Mouse (Mus musculus) MEL (cell line): Measurements from ENCODE around the gene Ptpdc1. TPM values are rescaled to one million over a fixed set of nuclear protein-coding genes. Genes with fewer than 3 reads are reported as not detected.

Experiments used
- DNase-seq: peaks from one replicate; pipeline ENCODE4 v3.0.0; 2011; ENCODE audit warnings: low read depth, low spot score
- H3K27ac ChIP-seq: 2 replicates; pipeline ENCODE4 v1.5.1; 2012; ENCODE audit warnings: low read depth, mild to moderate bottlenecking, control low read depth, low read length, moderate library complexity; ENCODE audit not compliant: control insufficient read depth
- H3K27me3 ChIP-seq, 2 experiments: fragments of 150-350 bp in 1 of 2; sonication (generic) in 1 of 2; 2 replicates each; pipeline ENCODE4 v1.6.1; 2012; ENCODE audit warnings: low read length in 2 of 2, mild to moderate bottlenecking in 2 of 2, improper control_type of control experiment in 1 of 2, moderate library complexity in 1 of 2; ENCODE audit not compliant: insufficient read depth in 2 of 2, control insufficient read depth in 1 of 2
- H3K36me3 ChIP-seq, 2 experiments: 2 replicates each; pipeline ENCODE4 v1.6.1; 2012 to 2014; ENCODE audit warnings: low read length in 2 of 2, improper control_type of control experiment in 1 of 2, inconsistent platforms in 1 of 2, mild to moderate bottlenecking in 1 of 2; ENCODE audit not compliant: insufficient read depth in 2 of 2, control insufficient read depth in 1 of 2
- H3K4me1 ChIP-seq, 2 experiments: fragments of 150-350 bp in 1 of 2; sonication (generic) in 1 of 2; 2 replicates each; pipeline ENCODE4 v1.6.1; 2012; ENCODE audit warnings: low read length in 2 of 2, improper control_type of control experiment in 1 of 2, mild to moderate bottlenecking in 1 of 2; ENCODE audit not compliant: insufficient read depth in 2 of 2, control insufficient read depth in 1 of 2
- H3K4me3 ChIP-seq, 2 experiments: fragments of 150-350 bp in 1 of 2; sonication (generic) in 1 of 2; 2 replicates each; pipeline ENCODE4 v1.5.1; 2012; ENCODE audit warnings: low read depth in 2 of 2, low read length in 2 of 2, mild to moderate bottlenecking in 2 of 2, moderate library complexity in 2 of 2, control low read depth in 1 of 2, improper control_type of control experiment in 1 of 2; ENCODE audit not compliant: control insufficient read depth in 1 of 2, insufficient read depth in 1 of 2
- H3K79me2 ChIP-seq: 2 replicates; pipeline ENCODE4 v1.6.1; 2012; ENCODE audit warnings: mild to moderate bottlenecking, low read length, moderate library complexity; ENCODE audit not compliant: control insufficient read depth, poor library complexity, insufficient read depth
- H3K9ac ChIP-seq: 2 replicates; pipeline ENCODE4 v1.6.1; 2012; ENCODE audit warnings: low read depth, mild to moderate bottlenecking, control low read depth, low read length, moderate library complexity; ENCODE audit not compliant: control insufficient read depth, poor library complexity, severe bottlenecking
- H3K9me3 ChIP-seq: fragments of 150-350 bp; sonication (generic); replicated peaks from 2 replicates; pipeline ENCODE4 v1.6.1; 2012; ENCODE audit warnings: mild to moderate bottlenecking, low read length, improper control_type of control experiment, moderate library complexity; ENCODE audit not compliant: insufficient read depth
- BHLHE40 ChIP-seq: IDR thresholded peaks from 2 replicates; pipeline ENCODE4 v1.6.1; 2012; ENCODE audit warnings: low read depth, mild to moderate bottlenecking, inconsistent platforms, low read length, improper control_type of control experiment, borderline replicate concordance
- CHD1 ChIP-seq: IDR thresholded peaks from 2 replicates; pipeline ENCODE4 v1.6.1; 2012; ENCODE audit warnings: low read depth, mild to moderate bottlenecking, inconsistent platforms, low read length, improper control_type of control experiment
- CHD2 ChIP-seq: IDR thresholded peaks from 2 replicates; pipeline ENCODE4 v1.6.1; 2011; ENCODE audit warnings: low read length, improper control_type of control experiment
- E2F4 ChIP-seq: IDR thresholded peaks from 2 replicates; pipeline ENCODE4 v1.6.1; 2011; ENCODE audit warnings: low read depth, low read length, improper control_type of control experiment, borderline replicate concordance
- ELF1 ChIP-seq: IDR thresholded peaks from 2 replicates; pipeline ENCODE4 v1.6.1; 2014; ENCODE audit warnings: low read depth, mild to moderate bottlenecking, inconsistent platforms, low read length, improper control_type of control experiment, moderate library complexity
- EP300 ChIP-seq, 2 experiments: IDR thresholded peaks; 2 replicates each; pipeline ENCODE4 v1.6.1; 2011; ENCODE audit warnings: improper control_type of control experiment in 2 of 2, low read length in 2 of 2, low read depth in 1 of 2, mild to moderate bottlenecking in 1 of 2
- ETS1 ChIP-seq: IDR thresholded peaks from 2 replicates; pipeline ENCODE4 v1.6.1; 2012; ENCODE audit warnings: low read depth, mild to moderate bottlenecking, inconsistent platforms, low read length, improper control_type of control experiment, moderate library complexity
- GABPA ChIP-seq: IDR thresholded peaks from 2 replicates; pipeline ENCODE4 v1.6.1; 2012; ENCODE audit warnings: low read depth, mild to moderate bottlenecking, inconsistent platforms, low read length, improper control_type of control experiment, moderate library complexity
- HCFC1 ChIP-seq: IDR thresholded peaks from 2 replicates; pipeline ENCODE4 v1.6.1; 2012; ENCODE audit warnings: low read depth, mild to moderate bottlenecking, inconsistent platforms, low read length, improper control_type of control experiment, moderate library complexity
- KAT2A ChIP-seq: conservative IDR thresholded peaks from 2 replicates; pipeline ENCODE4 v1.6.1; 2012; ENCODE audit warnings: low read depth, low read length, improper control_type of control experiment, inconsistent platforms
- MAX ChIP-seq: IDR thresholded peaks from 2 replicates; pipeline ENCODE4 v1.6.1; 2011; ENCODE audit warnings: low read length, improper control_type of control experiment
- MAZ ChIP-seq: IDR thresholded peaks from 2 replicates; pipeline ENCODE4 v1.6.1; 2012; ENCODE audit warnings: low read depth, mild to moderate bottlenecking, inconsistent platforms, low read length, improper control_type of control experiment
- MEF2A ChIP-seq: IDR thresholded peaks from 2 replicates; pipeline ENCODE4 v1.6.1; 2014; ENCODE audit warnings: low read depth, mild to moderate bottlenecking, inconsistent platforms, low read length, improper control_type of control experiment; ENCODE audit not compliant: poor library complexity, insufficient replicate concordance, severe bottlenecking; ENCODE audit errors: extremely low read depth
- MYB ChIP-seq: IDR thresholded peaks from 2 replicates; pipeline ENCODE4 v1.6.1; 2011; ENCODE audit warnings: mild to moderate bottlenecking, low read depth, low read length, improper control_type of control experiment
- NELFE ChIP-seq: IDR thresholded peaks from 2 replicates; pipeline ENCODE4 v1.6.1; 2011; ENCODE audit warnings: low read depth, low read length, improper control_type of control experiment
- NRF1 ChIP-seq: IDR thresholded peaks from 2 replicates; pipeline ENCODE4 v1.6.1; 2014; ENCODE audit warnings: low read depth, mild to moderate bottlenecking, inconsistent platforms, low read length, improper control_type of control experiment, moderate library complexity; ENCODE audit not compliant: poor library complexity, insufficient read depth, severe bottlenecking
- POLR2A ChIP-seq, 2 experiments: IDR thresholded peaks; 2 replicates each; pipeline ENCODE4 v1.6.1; 2011 to 2012; ENCODE audit warnings: low read length in 2 of 2, mild to moderate bottlenecking in 2 of 2, control low read depth in 1 of 2, improper control_type of control experiment in 1 of 2, low read depth in 1 of 2, moderate library complexity in 1 of 2; ENCODE audit not compliant: control insufficient read depth in 1 of 2, insufficient read depth in 1 of 2, poor library complexity in 1 of 2
- RAD21 ChIP-seq: IDR thresholded peaks from 2 replicates; pipeline ENCODE4 v1.6.1; 2011; ENCODE audit warnings: mild to moderate bottlenecking, low read depth, low read length, improper control_type of control experiment
- RCOR1 ChIP-seq: IDR thresholded peaks from 2 replicates; pipeline ENCODE4 v1.6.1; 2012; ENCODE audit warnings: low read depth, mild to moderate bottlenecking, inconsistent platforms, low read length, improper control_type of control experiment
- SIN3A ChIP-seq: IDR thresholded peaks from 2 replicates; pipeline ENCODE4 v1.6.1; 2012; ENCODE audit warnings: low read length, improper control_type of control experiment, inconsistent platforms
- SMC3 ChIP-seq: IDR thresholded peaks from 2 replicates; pipeline ENCODE4 v1.6.1; 2011; ENCODE audit warnings: low read depth, low read length, improper control_type of control experiment
- TAL1 ChIP-seq: IDR thresholded peaks from 2 replicates; pipeline ENCODE4 v1.6.1; 2012; ENCODE audit warnings: mild to moderate bottlenecking, inconsistent platforms, low read length, moderate library complexity, mixed read lengths
- TBP ChIP-seq: IDR thresholded peaks from 2 replicates; pipeline ENCODE4 v1.8.0; 2011; ENCODE audit warnings: low read depth, low read length, improper control_type of control experiment
- TCF12 ChIP-seq: IDR thresholded peaks from 2 replicates; pipeline ENCODE4 v1.6.1; 2014; ENCODE audit warnings: low read depth, mild to moderate bottlenecking, inconsistent platforms, low read length, improper control_type of control experiment, moderate library complexity
- UBTF ChIP-seq: IDR thresholded peaks from 2 replicates; pipeline ENCODE4 v1.6.1; 2012; ENCODE audit warnings: low read depth, mild to moderate bottlenecking, inconsistent platforms, low read length, improper control_type of control experiment, moderate library complexity, borderline replicate concordance; ENCODE audit not compliant: insufficient read depth
- USF1 ChIP-seq: IDR thresholded peaks from 2 replicates; pipeline ENCODE4 v1.6.1; 2014; ENCODE audit warnings: low read depth, mild to moderate bottlenecking, inconsistent platforms, low read length, improper control_type of control experiment, moderate library complexity
- ZC3H11A ChIP-seq: IDR thresholded peaks from 2 replicates; pipeline ENCODE4 v1.6.1; 2012; ENCODE audit warnings: low read depth, mild to moderate bottlenecking, inconsistent platforms, low read length, improper control_type of control experiment
- ZKSCAN1 ChIP-seq: IDR thresholded peaks from 2 replicates; pipeline ENCODE4 v1.6.1; 2012; ENCODE audit warnings: low read depth, mild to moderate bottlenecking, inconsistent platforms, low read length, improper control_type of control experiment, moderate library complexity
- ZMIZ1 ChIP-seq: IDR thresholded peaks from 2 replicates; pipeline ENCODE4 v1.6.1; 2012; ENCODE audit warnings: low read depth, mild to moderate bottlenecking, inconsistent platforms, low read length, improper control_type of control experiment, moderate library complexity
- ZNF384 ChIP-seq: IDR thresholded peaks from 2 replicates; pipeline ENCODE4 v1.6.1; 2012; ENCODE audit warnings: low read depth, mild to moderate bottlenecking, inconsistent platforms, low read length, improper control_type of control experiment
- polyA plus RNA-seq, 2 experiments: library from polyadenylated mRNA; stranded (reverse) in 1 of 2; unstranded in 1 of 2; fragments of >175 nt in 1 of 2; fragments of >200 nt in 1 of 2; gene quantifications; 2 replicates each; pipeline versions ENCODE4 v1.2.1 to v1.2.4; 2012; ENCODE audit warnings: low replicate concordance in 2 of 2, low read depth in 1 of 2; ENCODE audit not compliant: insufficient read length in 2 of 2, insufficient read depth in 1 of 2, missing spikeins in 1 of 2
- total RNA-seq: library from RNA; depleted of rRNA; stranded (reverse); fragments of 300-350 nt; gene quantifications from 2 replicates; pipeline ENCODE4 v1.2.3, GENCODE M21; 2012

Ptpdc1 gene
- total and polyA plus RNA-seq, 3 experiments = 3.3 to 7.6 TPM; not detected in 1

- Histone ChIP-seq H3K36me3 (no peaks in the 10 kb centered on the region), H3K9ac (no peak overlapping the region), H3K27ac (no peak overlapping the region), H3K27me3 (peaks cover 0 to 7% of the 10 kb centered on the region in 2 experiments; a peak in 3 of 4 replicates), H3K4me1 (no peaks in the 10 kb centered on the region), H3K4me3 (no peak overlapping the region), H3K79me2 (no peaks in the 10 kb centered on the region)
- no peak for DNase-seq
- TF ChIP-seq ELF1 (no peak), CHD2 (no peak), KAT2A (no peak), NRF1 (no peak), NELFE (no peak), POLR2A (IDR thresholded peaks at IDR 0.05; ENCODE audit: control insufficient read depth in 1 of 2, insufficient read depth in 1 of 2, low read depth in 1 of 2, low read length in 2 of 2, poor library complexity in 1 of 2) (no peak), CHD1 (no peak), SMC3 (no peak), TAL1 (no peak)
- TF ChIP-seq, all 39 proteins: peak for 0
- H3K9me3 ChIP-seq = no peaks in the 10 kb centered on the region
Observed at GRCm38 (mm10) chr13:48631691-48632090, 6.2 kb upstream of the Ptpdc1 start.

GRCm38 (mm10) chr13:48624968-48625398, 481 bp downstream of the Ptpdc1 start:
- H3K27ac ChIP-seq = peak overlapping the region; percentile 67
- TF ChIP-seq RAD21 (no peak), TCF12 (no peak), MYB (no peak), CHD1 (no peak), ETS1 (no peak), MAZ (no peak), RCOR1 (0 out of 2 replicates have a peak, but pooled peaks have one; percentile 7), MAX (peak; percentile 72), BHLHE40 (peak; percentile 69; the same call in 1 of the 2 replicates), HCFC1 (peak; percentile 46; the same call in 1 of the 2 replicates), ZKSCAN1 (no peak), USF1 (peak; percentile 95), TAL1 (no peak), ZC3H11A (no peak), NELFE (no peak), SIN3A (peak; percentile 73; the same call in 1 of the 2 replicates), UBTF (no peak), E2F4 (no peak), TBP (no peak), MEF2A (no peak), EP300 (IDR thresholded peaks at IDR 0.05; ENCODE audit: low read depth in 1 of 2, low read length in 2 of 2) (no peak), KAT2A (no peak), GABPA (no peak), ZMIZ1 (no peak; the same call in 1 of the 2 replicates), NRF1 (no peak), CHD2 (no peak), ZNF384 (no peak), SMC3 (no peak)

More at GRCm38 (mm10) chr13:48624968-48625398, 481 bp downstream of the Ptpdc1 start:
- Histone ChIP-seq H3K4me3 (peak overlapping the region; percentile 79 to 86), H3K9me3 (no peaks in the 10 kb centered on the region), H3K9ac (peak overlapping the region; percentile 92), H3K79me2 (peaks cover 3% of the 10 kb centered on the region; the same call in 1 of the 2 replicates), H3K36me3 (peaks cover 0 to 5% of the 10 kb centered on the region in 2 experiments; a peak in 2 of 4 replicates), H3K4me1 (peaks cover 0 to 11% of the 10 kb centered on the region in 2 experiments; a peak in 1 of 4 replicates), H3K27me3 (no peaks in the 10 kb centered on the region)
- DNase-seq = peak; percentile 76
